Mouse (Mus musculus) layer of hippocampus, adult 8-10 months (tissue): ENCODE results near the gene Map4k3. TPM values are rescaled to one million over a fixed set of nuclear protein-coding genes. Genes with fewer than 3 reads are reported as not detected.

ENCODE experiments used
- DNase-seq, 2 experiments: peaks; one replicate each; pipeline ENCODE4 v3.0.0; 2022; ENCODE audit warnings: low spot score in 2 of 2
- total RNA-seq, 4 experiments: library from RNA; stranded (reverse); gene quantifications; 2 replicates each; pipeline ENCODE4 v1.2.4; 2022

Gene Map4k3
- total RNA-seq, 4 experiments from 2014 or later, result 78.0 to 94.1 (median 85.5) TPM

DNA sequence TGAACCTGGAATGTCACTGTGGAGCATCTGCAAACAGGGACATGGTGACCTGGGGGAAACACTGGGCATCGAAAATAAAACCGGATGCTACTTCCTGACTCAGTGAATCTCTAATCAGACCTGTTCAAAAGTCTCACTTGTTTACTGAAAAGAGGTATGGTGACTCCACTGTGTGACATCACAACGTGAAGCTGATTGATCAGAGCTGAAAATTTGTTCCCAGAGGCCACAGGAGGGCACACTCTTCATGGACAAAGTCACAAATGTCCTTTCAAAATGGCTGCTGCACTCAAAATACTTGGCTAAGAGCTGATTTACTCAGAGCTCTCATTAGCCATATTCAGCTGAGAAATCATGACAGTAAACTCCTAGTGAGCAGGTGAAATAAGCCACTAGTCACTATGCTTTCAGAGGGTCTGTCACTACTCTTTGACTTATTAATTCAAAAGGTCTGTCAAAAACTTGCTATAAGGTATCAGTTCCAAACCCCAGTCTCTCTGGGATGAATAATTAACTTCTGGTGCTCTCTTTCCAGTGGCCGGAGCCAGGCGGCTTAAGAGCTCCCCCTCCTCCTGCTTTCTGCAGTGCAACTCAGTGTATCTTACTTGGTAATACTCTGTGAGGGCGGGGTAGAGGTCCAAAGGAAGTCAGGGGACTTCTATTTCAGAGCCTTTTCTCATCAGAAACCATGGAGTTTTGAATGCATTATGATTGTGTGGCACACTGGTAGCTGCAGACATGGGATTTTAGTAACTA is 44.3 kb downstream of the Map4k3 start:
- no peak for DNase-seq

DNA sequence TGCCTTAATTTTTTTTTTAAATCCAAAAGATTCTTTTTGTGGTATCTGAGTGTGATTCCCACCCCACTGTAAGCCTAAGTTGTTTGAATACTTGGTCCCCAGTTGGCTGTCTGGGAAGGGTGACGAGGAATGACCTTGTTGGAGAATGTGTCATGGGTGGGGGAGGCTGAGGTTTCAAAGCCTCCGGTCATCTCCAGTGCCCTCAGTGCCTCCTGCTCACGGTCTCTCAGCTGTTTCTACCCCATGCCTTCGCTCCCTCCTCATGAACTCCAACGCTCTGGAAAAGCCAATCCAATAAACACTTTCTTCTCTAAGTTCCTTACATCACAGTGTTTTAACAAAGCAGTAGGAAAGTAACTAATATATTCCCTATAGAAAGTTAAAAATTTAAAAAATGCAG is 45.2 kb downstream of the Map4k3 start:
- DNase-seq, result no peak

DNA sequence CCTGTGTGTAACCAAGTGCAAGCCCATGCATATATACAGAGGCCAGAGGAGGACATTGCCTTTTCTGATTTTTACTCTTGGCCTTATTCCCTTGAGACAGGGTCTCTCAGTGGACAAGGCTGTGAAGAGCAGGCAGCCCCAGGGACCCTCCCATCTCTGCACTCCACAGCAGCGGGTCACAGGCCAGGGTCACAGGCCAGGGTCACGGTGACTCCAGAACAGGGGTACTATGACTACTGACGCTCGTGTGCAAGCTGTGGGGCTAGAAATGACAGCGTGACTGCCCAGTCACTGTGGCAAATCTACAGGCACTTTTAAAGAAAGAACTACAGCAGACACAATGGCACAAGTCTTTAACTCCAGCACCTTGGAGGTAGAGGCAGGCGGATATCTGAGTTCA is 50.1 kb downstream of the Map4k3 start:
- no peak for DNase-seq

DNA sequence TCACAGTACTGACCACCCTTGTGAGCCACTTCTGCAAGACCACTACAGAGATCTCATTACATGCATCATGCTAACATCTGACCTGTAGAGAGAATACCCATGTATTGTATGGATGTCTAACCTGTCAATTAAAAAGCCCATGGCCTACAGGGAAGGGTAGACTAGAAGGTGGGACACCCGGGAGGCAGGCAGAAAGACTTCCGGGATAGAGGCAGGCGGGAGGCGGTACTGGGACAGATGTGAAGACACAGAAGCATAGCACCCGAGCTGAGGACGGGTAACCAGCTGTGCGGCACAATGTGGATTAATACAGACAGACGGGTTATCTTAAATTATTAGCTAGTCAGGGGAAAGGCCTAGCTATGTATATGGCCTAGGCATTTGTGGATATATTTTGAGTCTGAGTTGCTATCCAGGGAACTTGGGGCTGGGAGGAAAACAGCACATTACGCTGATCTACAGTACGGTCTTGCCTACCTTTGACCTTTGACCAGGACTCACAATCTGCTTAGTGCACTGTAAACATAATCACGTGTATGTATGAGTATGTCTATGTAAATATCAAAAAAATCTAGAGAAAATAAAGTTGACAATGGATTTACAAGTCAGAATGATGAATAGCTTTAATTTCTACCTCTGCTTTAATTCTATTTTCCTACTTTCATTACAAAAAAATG is 51.3 kb downstream of the Map4k3 start:
- DNase-seq, result no peak

DNA sequence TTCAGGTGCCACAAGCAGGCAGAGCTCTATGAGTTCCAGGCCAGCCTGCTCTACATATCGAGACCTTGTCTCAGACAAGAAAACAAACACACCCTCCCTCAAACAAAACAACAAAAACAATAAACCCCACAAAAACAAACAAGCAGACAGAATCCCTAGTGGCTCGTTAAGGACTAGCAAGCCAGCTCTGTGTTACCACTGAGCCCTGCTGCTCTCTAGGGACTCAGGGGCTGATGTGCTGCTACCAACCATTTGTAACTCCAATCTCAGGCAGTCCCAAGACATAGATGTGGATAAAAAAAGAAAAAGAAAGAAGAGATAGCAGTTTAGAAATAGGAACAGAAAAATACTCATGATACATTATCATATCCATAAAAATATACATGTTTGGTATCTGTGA is 52.1 kb downstream of the Map4k3 start:
- no peak for DNase-seq

DNA sequence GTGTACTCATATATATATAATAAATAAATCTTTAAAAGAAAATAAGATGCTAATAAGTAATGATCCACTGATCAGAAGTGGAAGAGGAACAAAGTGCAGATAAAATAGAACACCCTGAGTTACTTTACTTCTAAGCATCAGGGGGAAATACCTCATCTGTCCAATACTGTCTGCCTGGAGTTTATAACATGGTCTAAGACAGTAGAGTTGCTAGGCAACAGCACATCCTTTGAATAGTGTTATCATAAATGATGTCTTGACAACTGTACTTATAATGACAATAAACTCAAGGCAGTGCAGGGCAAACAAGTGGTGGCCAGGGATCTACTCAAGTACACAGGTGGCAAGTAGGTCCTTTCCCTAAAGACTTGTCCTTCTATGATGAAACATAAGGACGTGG is 57.9 kb downstream of the Map4k3 start:
- DNase-seq, result no peak

DNA sequence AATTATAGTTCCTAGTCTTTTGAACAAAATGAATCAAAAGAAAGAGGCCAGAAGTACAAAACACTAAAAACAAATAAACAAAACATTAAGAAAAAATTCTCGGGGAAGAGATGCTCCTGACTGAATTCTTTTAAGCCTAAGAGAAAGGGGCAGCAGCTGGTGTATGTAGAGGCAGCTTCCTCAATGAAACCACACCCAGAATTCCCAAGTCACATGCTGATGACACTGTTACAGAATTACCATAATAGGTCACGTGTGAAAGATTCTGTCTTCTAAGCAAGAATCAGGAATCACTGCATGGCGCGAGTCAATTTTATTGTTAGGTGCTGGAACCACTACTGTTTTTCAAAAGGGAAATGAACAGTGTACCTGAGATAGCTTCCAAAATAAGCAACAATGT is 64.7 kb downstream of the Map4k3 start:
- DNase-seq, result no peak

DNA sequence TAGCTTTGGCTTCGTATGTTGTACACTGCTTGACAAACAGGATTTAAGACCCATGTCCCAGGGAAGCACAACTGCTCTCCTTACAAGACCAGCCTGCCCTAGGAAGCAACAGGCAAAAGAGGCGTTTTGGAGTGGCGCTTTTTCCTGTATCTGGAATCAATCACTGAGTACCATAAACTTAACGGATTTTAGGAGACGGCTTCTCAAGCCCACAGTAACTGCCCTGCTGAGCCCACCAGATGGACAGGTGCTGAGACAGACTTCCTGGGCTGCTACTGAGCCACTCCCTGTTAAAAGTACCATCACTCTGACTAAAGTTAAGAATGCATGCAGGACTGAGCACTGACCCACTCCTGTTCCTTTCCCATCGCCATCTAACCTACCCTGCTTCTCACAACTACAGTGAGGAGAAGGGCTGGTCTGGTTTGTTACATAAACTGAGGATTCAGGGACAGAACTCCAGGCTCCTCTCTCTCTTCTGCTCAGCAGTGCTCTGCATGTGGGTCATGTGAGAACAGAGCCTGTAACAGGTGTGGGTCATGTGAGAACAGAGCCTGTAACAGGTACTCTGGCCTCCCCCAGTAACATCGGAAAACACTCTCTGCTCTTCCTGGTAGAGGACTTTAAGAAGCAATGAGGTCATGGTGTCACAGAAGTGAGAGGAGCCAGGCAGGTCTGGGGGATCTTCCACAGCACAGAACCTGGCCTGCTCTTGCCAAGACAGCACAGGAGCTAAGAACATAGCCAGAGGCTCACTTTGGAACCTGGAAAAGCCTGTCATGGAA is 65.3 kb downstream of the Map4k3 start:
- DNase-seq, result no peak

DNA sequence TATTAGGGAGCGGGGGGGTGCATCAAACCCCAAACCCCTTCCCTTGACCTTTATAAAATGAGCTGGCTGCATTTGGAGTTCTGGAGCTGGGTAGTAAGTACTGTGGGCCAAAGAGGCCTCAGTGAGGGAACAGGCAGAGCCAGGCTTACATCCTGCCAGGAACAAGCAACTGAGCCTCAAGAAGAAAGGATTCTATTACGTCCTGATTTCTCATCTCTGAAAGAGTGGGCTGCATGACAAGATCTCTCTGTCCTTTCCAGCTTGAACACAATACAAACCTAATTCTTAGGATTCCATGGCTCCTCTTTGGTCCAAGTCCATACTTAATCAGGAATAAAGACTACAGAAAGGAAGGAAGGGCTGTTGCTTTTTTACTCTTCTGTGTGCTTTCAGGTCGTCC is 66.4 kb downstream of the Map4k3 start:
- no peak for DNase-seq

DNA sequence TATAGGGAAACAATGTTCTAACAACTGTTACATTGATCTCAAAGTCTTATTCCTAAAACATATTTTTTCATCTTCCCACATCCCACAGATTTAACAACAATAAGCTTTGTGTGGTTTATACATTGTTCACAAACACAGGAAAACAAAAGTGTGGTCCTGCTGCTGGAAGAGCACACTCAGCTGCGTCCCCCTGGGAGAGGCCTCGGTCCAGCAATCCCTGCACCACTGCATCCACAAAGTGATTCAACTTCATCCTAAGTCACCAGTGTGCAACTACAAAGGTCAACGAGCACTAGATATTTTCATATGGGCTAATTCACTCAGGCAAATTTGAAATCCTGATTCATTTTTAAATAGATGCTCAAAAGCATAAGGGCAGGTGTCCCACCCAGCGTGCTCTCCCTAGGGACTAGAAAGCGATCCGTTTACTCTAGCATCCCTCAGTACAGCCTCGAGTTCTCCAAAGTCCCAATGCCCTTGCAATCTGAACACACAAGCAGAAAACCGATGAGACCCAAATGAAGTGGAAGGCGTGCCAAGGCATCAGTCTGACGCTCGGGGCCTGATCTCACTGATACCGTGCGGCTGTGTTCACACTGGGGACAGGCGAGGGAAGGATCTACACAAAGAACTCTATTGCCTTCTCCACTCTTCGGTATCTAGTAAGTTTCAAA is 67.4 kb downstream of the Map4k3 start:
- DNase-seq, result no peak

DNA sequence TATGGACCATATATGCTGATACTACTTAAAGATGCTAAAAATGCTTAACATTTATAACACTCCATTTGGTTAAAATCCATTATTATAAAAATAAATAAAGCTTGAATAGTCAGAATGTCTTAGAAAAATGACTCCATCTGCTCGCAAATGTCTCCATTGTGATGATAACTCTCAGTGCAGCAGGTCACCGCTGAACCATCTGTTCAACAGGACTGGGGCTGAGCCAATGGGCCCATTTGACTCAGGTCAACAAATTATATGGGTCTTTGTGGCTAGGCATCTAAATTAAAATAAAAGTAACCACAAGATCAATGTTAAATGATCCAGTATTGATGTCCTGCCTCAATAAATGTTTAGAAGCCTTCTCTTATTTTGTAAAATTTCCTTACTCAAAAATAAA is 68.1 kb downstream of the Map4k3 start:
- no peak for DNase-seq

DNA sequence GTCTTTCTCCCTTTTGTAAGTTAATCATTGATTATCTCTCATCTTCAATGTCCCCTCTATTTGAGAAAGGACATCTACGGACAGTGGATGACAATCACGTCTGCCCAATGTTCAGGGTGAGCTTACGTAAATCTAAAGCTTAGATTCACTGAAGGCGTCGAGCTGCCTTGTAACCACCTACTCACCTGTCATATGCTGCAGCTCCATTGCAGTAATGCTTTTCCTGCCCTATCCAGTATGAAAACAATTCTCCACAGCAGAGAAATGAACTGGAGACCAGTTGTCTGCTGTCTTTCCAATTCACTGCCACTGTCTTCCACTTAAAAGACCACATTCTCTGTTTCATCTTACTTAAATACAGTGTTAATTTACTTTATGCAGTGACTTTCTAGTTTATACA is 68.5 kb downstream of the Map4k3 start:
- no peak for DNase-seq

DNA sequence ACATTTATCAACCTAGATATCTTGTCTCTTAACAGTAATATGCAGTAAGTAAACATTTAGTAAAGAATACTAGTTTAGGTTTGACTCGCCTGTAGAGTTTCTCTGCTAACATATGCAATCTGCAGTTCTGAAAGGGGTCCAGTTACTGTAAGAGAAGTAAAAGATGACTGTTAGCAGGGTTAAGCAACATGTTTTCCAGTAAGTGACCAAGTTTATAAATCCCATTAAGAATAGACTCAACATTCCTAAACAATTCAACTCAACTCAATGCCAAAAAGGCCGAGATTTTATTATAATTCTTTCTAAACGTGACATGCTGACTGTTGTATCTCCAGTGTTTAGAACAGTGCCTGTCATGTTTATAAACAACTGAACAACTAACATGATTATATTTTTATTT is 74.0 kb downstream of the Map4k3 start:
- no peak for DNase-seq

DNA sequence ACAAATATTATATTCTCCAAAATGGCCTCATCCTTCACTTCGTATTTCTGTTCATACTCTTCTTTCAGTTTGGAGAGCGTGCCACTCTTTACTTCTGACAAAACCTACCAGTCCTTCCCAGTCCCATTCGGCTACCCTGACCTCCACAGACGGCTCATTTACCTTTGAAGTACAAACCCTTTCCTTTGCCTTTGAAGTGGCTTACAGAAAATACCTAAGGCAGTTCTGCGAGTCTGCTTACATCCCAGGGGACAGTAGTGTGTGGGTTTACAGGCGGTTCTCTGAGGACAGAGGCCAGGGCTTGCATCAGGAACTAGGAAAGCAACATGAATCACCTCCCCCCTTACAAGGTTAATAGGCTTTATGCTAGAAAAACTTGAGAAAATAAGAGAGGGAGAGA is 75.5 kb downstream of the Map4k3 start:
- no peak for DNase-seq

DNA sequence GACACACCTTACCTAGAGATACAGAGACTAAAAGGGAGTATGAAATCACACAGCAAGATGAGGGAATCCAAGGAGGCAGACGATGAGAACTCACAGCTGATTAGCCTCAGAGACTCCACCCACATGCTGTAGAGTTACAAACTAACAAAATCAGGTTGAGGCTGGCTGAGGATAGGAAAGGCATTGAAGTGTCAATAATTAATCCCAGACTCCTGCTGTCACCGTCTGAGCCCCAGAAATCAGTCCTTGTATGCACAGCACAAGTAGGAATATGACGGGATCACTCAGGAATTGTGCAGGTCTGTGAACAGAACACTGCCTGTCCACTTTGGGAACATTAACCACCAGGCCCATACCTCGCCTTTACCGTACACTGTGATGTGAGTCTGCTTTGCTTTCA is 81.4 kb downstream of the Map4k3 start:
- no peak for DNase-seq

DNA sequence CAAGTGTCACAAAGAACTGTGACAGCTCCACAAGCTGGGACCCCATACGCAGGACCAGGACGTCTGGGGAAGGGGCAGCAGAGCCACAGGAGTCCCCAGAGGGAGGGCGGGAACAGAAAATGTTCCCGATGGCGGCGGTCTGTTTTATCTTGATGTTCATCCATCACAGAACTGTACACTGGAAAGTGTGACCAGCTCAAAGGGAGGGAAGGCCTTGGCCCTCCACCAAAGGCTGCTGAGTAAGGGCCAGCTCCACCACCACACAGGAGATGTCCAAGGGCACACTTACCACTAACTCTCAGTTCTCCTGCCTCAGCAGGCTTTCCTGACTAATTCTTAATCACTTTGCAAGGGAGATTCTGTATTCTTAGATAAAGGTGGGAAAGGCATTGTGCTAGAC is 82.2 kb downstream of the Map4k3 start:
- no peak for DNase-seq

DNA sequence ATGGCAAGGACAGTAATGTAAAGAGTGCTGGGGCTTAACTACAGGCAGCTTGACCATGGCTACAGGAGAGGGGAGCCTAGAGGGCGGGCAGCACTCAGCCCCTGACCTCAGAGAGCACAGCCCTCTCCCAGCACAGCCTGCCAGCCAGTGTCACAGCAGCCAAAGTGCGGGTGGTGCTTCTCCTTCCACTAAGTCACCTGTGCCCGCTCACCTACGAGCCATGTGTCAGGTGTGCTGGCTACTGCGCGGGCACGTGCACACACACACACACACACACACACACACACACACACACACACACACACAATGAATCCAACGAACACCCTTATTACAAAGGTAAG is 82.6 kb downstream of the Map4k3 start:
- DNase-seq, result no peak

DNA sequence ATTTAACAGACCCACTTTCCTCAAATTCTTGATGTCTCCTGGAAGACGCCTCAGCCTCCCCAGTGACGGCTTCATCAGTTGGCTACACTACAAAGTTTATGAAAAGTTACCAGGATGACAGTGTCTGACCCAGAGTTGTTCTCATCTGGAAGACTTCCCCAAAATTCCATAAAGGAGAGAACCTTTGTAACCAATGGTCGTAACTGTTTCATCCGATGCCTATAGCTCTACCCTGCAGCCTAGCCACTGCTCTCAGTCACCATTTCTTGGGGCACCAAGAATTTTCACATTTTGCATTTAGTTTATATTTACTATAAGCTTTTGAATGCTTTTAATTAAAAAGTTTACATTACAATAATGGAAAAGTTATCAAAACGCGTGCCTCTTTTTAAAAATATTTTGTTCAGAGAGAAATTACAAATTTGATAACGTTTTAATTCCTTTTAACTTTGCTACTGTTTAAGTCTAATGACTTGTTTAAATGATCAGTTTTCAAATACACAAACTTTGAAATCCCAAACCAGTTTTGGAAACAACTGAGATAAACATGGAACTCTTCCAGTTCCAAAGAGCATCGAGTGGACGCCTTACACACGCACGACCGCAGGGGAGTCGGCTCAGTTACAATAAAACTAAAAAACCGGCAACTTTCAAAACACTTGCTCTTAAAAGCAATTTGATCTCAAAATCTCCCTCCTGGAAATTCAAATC is 83.1 kb downstream of the Map4k3 start:
- DNase-seq, result no peak

DNA sequence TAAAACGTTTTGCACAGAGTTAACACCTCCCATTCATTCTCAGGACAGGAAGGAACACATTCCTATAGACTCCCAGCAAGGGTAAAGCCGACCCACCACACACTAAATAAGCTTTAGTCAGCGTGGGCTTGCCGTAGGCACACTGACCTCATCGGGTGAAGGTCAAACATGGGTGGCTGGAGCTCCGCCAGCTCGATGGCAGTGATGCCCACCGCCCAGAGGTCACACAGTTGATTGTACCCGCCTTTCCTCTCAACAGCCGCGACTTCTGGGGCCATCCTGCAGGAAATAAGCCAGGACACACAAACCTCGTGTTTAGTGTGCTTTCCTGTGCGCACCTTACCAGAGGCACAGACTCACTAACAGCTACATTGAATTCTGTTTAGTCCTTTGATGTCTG is 83.7 kb downstream of the Map4k3 start:
- no peak for DNase-seq

DNA sequence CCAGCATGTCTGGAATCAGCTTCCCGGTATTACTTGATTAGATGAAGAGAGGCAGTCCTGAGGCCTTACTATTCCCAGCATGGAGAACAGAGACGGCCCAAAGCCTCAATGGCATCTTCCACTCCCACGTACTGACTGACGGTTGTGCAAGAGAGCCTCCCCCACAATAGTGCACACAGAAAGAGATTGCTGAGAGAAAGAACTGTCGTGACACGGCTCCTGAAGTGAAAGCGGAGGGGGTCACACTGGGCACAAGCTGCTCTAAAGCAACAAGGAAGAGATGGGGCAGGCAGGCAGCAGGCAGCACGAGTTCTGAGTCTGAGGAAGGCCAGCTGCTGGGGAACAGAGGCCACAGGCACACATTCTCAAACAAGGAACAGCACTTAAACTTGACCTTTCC is 90.2 kb downstream of the Map4k3 start:
- no peak for DNase-seq

DNA sequence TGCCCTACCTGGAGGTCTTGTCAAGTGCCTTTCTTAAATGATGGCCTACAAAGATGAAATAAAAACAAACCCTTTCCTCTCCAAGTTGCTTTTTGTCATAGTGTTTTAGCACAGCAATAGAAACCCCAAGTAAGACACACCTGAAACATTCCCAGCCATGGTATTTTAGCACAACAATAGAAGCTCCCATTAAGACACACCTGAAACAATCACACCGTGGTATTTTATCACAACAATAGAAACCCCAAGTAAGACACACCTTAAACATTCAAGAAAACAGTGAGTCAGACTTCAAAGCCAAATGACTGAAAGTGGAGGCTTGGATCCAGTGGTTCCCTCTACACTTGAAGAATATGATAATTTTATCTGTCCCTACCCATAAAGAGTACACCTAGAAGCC is 92.5 kb downstream of the Map4k3 start:
- no peak for DNase-seq
